Mouse (Mus musculus) mouse embryonic stem cell (cell line): ENCODE results near the gene Bcam.

Experiments used
- in situ Hi-C, 2 experiments: fragments of 300-500 bp; cut with MboI; formaldehyde crosslinking; loops; 1 replicate in 1 of 2; 3 replicates in 1 of 2; pipeline ENCODE4 v1.14.3; 2019 to 2020; ENCODE audit warnings: low sequenced_read_pairs in 2 of 2, low pct_unique_long_range_greater_than_20kb in 1 of 2, mixed read lengths in 1 of 2; ENCODE audit not compliant: unreplicated experiment in 1 of 2

The Bcam gene

GRCm38 (mm10) chr7:19792701-19793630 lies 22.1 kb upstream of the Bcam start:
- in situ Hi-C loops: loop anchor here in 1 of 2 experiments (25.0 kb wide), 1 partner anchor 381 kb away; the partner anchor contains the start of genes Ckm and Klc3

- in situ Hi-C loops: loop anchor here in 1 of 2 experiments (25.0 kb wide), 1 partner anchor 379 kb away; the partner anchor contains the start of genes Ckm and Klc3
These were observed 20.7 kb upstream of the Bcam start for GRCm38 (mm10) chr7:19791504-19791903.

GRCm38 (mm10) chr7:19789904-19790347 lies 19.1 kb upstream of the Bcam start:
- in situ Hi-C loops: loop anchor here (5.0 to 25.0 kb wide), 2 partner anchors 43 to 378 kb away; partner anchors contain the start of genes Ckm (in 1 of the 2) and Klc3 (in 1 of the 2)

- in situ Hi-C loops: loop anchor here (5.0 to 25.0 kb wide), 2 partner anchors 39 to 374 kb away; partner anchors contain the start of genes Ckm (in 1 of the 2) and Klc3 (in 1 of the 2)
These were observed 15.2 kb upstream of the Bcam start for GRCm38 (mm10) chr7:19785874-19786458.

GRCm38 (mm10) chr7:19784764-19785535 lies 14.1 kb upstream of the Bcam start:
- in situ Hi-C loops: loop anchor here (5.0 to 25.0 kb wide), 2 partner anchors 38 to 373 kb away; partner anchors contain the start of genes Ckm (in 1 of the 2) and Klc3 (in 1 of the 2)

DNA sequence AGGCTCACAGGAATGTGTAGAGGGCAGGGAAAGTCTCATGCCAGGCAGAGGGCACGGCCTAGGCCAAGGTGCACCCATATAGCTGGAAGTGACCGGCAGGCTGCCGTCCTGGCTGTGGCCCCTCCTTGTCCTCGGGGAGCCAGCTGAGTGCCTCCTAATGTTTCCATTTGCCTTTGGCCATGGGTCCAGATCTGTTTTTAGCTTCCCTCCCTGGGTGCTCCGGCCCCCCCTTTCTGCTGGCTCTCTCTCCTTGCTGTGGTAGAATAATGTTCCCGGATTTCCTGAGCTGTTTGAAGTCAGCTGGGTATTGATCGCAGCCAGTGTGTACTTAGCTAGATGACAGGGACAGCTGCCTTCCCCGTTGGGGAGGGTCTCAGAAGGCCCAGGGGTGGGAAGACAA lies 12.8 kb upstream of the Bcam start:
- in situ Hi-C loops: loop anchor here in 1 of 2 experiments (25.0 kb wide), 1 partner anchor 371 kb away; the partner anchor contains the start of genes Ckm and Klc3

DNA sequence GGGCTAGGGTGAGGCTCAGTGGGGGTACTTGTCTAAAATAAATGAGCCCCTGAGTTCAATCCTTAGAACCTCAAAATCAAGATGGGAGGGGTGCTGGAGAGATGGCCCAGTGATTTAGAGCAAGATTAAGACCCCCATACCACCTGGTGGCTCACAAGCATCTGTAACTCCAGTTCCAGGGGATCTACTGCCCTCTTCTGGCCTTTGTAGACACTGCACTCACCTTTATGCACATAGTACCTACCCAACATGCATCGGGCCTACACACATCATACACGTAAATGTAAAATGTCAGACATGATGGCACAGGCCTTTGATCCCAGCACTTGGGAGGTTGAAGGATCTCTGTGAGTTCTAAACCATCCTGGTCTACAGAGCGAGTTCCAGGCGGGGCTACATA lies 11.8 kb upstream of the Bcam start:
- in situ Hi-C loops: loop anchor here in 1 of 2 experiments (25.0 kb wide), 1 partner anchor 370 kb away; the partner anchor contains the start of genes Ckm and Klc3

GRCm38 (mm10) chr7:19781741-19782140 lies 10.9 kb upstream of the Bcam start:
- in situ Hi-C loops: loop anchor here in 1 of 2 experiments (25.0 kb wide), 1 partner anchor 369 kb away; the partner anchor contains the start of genes Ckm and Klc3

DNA sequence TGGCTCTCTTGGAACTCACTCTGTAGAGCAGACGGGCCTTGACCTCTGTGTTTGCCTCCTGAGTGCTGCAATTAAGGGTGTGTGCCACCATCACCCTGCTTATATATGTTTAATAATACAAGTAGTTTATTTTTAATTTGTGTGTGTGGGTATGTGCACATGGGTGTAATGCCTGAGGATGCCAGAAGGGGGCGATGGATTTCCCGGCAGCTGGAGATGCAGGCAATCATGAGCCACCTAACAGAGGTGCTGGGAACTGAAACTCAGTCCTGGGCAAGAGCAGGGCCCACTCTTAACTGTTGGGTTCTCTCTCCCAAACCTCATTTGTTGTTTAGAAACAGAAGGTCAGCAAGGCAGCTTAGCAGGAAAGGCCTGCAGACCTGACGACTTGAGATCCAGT lies 9.1 kb upstream of the Bcam start:
- in situ Hi-C loops: loop anchor here in 1 of 2 experiments (25.0 kb wide), 1 partner anchor 368 kb away; the partner anchor contains the start of genes Ckm and Klc3

GRCm38 (mm10) chr7:19778645-19779044 lies 7.8 kb upstream of the Bcam start:
- in situ Hi-C loops: loop anchor here in 1 of 2 experiments (25.0 kb wide), 1 partner anchor 366 kb away; the partner anchor contains the start of genes Ckm and Klc3

DNA sequence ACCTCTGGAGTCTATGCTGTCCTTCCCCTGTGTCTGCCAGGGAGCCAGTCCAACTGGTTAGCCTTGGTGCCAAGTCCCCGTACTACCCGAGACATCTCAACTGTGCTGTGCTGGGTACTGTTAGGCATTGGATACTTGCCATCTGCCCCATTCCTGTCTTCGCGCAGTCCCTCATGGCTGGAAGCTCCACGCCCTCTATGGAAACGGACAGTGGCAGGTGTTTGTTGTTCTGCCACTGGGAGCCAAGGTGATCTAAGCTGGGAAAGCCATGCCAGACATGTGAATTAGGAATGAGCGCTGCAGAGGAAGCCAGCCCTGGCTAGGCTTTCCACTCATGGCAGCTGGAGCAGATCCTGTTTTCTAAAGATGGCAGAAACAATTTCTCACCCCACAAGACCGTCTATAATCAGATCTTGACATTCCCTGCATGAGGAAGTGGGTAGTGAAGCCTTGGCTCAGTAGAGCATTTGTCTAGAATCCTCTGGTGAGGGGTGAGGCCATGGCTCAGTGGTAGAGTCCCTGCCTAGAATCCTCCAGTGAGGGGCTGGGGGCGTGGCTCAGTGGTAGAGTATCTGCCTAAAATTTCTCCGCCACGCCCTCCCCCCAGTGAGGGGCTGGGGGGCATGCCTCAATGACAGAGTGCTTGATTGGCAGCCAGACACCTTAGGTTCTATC lies 6.4 kb upstream of the Bcam start:
- in situ Hi-C loops: loop anchor here in 1 of 2 experiments (25.0 kb wide), 1 partner anchor 365 kb away; the partner anchor contains the start of genes Ckm and Klc3

DNA sequence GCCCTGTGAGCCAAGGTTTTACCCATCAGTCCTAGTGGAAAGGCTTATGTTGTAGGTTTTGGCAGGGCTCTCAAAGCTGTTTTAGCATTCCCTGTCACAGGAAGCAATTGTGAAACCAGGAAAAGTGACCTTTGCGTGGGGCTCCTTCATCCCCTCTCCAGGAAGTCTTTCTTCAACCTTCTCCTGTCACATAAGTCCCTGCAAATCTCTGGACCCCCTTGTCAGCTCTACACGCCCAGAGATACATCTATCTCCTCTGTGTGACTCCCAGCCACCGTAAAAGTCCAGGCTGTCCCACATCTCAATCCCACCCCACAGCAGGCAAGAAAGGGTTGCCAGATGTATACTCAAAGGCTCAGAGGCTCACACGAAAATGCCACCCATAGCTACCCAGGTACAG lies 866 bp upstream of the Bcam start:
- in situ Hi-C loops: no loop called here

GRCm38 (mm10) chr7:19770375-19770754 lies 451 bp downstream of the Bcam start:
- in situ Hi-C loops: no loop called here

DNA sequence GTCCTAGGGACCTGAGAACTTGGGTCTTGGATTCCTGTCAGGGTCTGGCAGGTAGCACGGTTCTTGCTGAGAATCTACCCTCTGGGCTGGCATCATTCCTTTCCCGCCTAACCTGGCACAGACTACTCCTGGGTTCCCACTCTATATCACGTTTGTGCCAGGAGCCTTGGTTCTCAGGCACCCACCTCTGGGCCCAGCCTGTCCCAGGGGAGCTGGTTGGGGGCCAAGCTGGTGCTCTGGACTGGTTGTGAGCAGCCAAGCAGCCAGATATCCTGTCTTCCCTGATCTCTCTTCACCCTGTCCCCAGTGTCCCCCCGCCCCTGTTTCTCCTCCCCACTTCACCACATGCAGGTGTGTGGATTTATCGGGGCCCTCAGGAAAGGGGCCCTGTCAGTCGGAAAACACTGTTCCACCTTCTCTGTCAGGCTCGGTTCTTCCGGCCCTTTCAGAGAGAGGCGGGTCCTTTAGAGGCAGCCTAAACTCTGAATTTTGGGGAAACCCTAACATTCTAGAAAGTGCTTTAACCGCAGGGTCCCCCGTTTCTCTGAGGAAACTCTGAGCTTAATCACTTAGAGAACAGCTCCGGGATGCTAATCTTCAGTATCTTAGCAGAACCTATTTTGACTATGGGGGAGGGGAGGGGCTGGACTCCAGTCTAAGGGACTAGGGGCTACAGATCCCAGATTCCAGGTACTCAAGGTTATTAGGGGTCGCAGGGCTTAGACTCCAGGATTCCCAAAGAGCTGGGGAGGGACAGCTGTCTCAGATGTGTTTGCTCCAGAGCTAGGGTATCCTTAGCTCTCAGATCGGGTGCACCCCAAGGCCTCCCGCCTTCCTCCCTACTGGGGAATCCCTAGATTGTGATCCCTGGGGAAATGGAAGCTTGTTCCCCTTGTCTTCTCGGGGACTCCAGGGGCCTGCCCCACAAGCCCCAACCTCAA lies 1.1 kb downstream of the Bcam start:
- in situ Hi-C loops: no loop called here

DNA sequence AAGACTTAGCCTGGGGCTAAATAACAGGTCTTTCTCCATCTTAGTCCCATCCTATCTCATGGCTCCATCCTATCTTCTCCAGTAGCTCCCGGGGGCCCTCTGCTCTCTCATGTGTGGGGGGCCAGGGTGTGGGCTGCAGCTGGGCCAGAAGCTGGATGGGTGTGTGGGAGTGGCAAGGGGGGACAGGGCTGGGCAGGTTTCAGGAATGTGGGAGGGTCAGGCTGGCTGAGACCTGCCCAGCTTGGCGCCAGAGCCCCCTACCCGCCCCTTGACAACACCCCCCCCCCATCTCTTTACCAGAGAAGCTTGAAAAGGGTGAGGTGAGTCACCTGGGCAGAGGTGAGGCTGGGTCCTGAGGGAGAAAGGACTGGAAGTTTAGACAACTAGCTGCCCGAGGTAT lies 1.8 kb downstream of the Bcam start:
- in situ Hi-C loops: no loop called here

GRCm38 (mm10) chr7:19768251-19768650 lies 2.6 kb downstream of the Bcam start:
- in situ Hi-C loops: no loop called here
